ENCODE assay signal across 8 mouse cellular contexts in the genomic region with DNA sequence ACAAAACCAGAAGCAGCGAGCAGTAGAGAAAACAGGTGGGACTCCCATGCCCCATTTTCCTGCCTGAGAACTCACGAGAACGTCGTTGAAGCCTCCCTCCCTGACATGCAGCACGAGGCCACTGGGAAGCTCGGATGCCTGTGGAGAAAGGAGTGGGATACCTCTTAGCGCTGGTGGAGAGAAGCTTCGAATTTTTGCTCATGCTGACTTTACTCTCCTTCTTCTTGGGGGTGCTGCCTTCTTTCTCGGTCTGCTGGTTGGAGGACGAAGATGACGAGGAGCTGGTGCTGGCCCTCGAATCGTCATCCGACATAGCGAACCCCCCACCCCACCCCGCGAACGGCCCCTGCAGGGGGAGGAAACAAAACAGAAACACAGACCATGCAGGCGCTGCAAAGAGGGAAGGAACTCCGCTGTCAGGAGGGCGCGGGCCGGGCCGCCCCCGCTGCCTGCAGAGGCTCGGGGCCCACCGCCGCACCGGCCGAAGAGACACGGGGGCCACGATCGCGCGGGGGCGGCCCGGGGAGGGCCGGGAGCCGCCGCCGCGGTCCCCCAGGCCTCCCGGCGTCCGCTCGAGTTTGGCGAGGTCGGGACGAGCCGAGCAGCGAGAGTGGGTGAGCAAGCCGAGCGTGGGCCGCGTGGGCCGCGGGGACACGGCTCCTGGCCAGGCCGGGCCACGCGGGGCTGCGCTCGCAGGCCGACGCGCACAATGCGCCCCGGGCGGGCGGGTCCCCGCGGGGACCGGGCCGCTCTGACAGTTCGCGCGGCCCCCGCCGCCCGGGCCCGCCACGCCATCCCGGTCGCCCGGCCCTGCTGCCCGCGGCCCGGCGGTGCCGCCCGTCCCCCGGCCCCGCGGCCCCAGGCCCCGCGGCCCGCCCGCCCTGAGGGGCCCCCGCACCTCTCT. TPM values are rescaled to one million over a fixed set of nuclear protein-coding genes. Genes with fewer than 3 reads are reported as not detected.
A peak's percentile ranks its signal among the peaks of the same experiment; 100 is the strongest.
DNase-seq lines count a peak whose midpoint lies in the region; ATAC-seq lines count a peak whose summit lies in the region.

No protein-coding gene starts in this region.

- no peaks in the 10 kb centered on the region for H3K9me3 ChIP-seq in heart, embryonic 10.5 days
- H3K9me3 ChIP-seq in liver, embryonic 16.5 days (replicated peaks; ENCODE audit: control insufficient read depth, low read length), result no peaks in the 10 kb centered on the region
- no peaks in the 10 kb centered on the region for H3K9me3 ChIP-seq in neural tube, embryonic 12.5 days

- peak; percentile 48 for DNase-seq in 3T3-L1 (ENCODE audit: low read depth, low spot score)
- DNase-seq in R1 (ENCODE audit: low read depth, low spot score), result peak; percentile 47
- DNase-seq in embryo, embryonic 9.5 days (ENCODE audit: extremely low spot score), result peak; percentile 57
- DNase-seq in heart, embryonic 10.5 days (ENCODE audit: low spot score), result peak; percentile 76
- DNase-seq in kidney, postnatal 10 days, result peak; percentile 71
- peak; percentile 68 for DNase-seq in testis, postnatal 10 days (ENCODE audit: low spot score)

- peaks cover 5% of the 10 kb centered on the region; the same call in 1 of the 2 replicates for H3K36me3 ChIP-seq in heart, embryonic 10.5 days
- H3K36me3 ChIP-seq in liver, embryonic 16.5 days (ENCODE audit: control insufficient read depth, insufficient read depth), result no peaks in the 10 kb centered on the region
- 0 out of 2 replicates have a peak, but pooled peaks cover 3% of the 10 kb centered on the region for H3K36me3 ChIP-seq in neural tube, embryonic 12.5 days

- peak overlapping the region; percentile 87 for H3K4me2 ChIP-seq in liver, embryonic 16.5 days (ENCODE audit: low read depth, low read length)
- H3K4me2 ChIP-seq in neural tube, embryonic 12.5 days (replicated peaks), result peak overlapping the region; percentile 78

- H3K27ac ChIP-seq in heart, embryonic 10.5 days, result peak overlapping the region; percentile 95
- peak overlapping the region; percentile 32 for H3K27ac ChIP-seq in liver, embryonic 16.5 days (ENCODE audit: low read length)
- H3K27ac ChIP-seq in neural tube, embryonic 12.5 days, result peak overlapping the region; percentile 64

- H3K27me3 ChIP-seq in heart, embryonic 10.5 days (ENCODE audit: insufficient read depth, poor library complexity, severe bottlenecking), result no peaks in the 10 kb centered on the region
- H3K27me3 ChIP-seq in liver, embryonic 16.5 days (ENCODE audit: control insufficient read depth, insufficient read depth, low read depth, low read length), result peaks cover 2% of the 10 kb centered on the region; the same call in 1 of the 2 replicates
- no peaks in the 10 kb centered on the region for H3K27me3 ChIP-seq in neural tube, embryonic 12.5 days (replicated peaks)

- peak overlapping the region; percentile 82 for H3K9ac ChIP-seq in liver, embryonic 16.5 days (ENCODE audit: low read depth, low read length)
- peak overlapping the region; percentile 99 for H3K9ac ChIP-seq in neural tube, embryonic 12.5 days

- H3K4me3 ChIP-seq in heart, embryonic 10.5 days, result peak overlapping the region; percentile 93
- H3K4me3 ChIP-seq in liver, embryonic 16.5 days (ENCODE audit: low read depth, low read length), result peak overlapping the region; percentile 75
- peak overlapping the region; percentile 96 for H3K4me3 ChIP-seq in neural tube, embryonic 12.5 days

- ATAC-seq in liver, embryonic 16.5 days (ENCODE audit: low read depth), result peak; percentile 27; the same call in 1 of the 2 replicates
- peak; percentile 60 for ATAC-seq in neural tube, embryonic 12.5 days (ENCODE audit: low FRiP score, low read depth)

- WGBS in heart, embryonic 10.5 days, result under 1% methylated on average over 91 of the region's 99 CpGs
- WGBS in liver, embryonic 16.5 days (ENCODE audit: insufficient replicate concordance), result under 1% methylated on average over 46 of the region's 99 CpGs
- under 1% methylated on average over 77 of the region's 99 CpGs for WGBS in neural tube, embryonic 12.5 days

- H3K4me1 ChIP-seq in heart, embryonic 10.5 days, result peaks cover 22% of the 10 kb centered on the region
- peaks cover 8% of the 10 kb centered on the region; the same call in 1 of the 2 replicates for H3K4me1 ChIP-seq in liver, embryonic 16.5 days (ENCODE audit: control insufficient read depth, low read depth, low read length)
- peaks cover 27% of the 10 kb centered on the region for H3K4me1 ChIP-seq in neural tube, embryonic 12.5 days

RNA-seq across cellular contexts. Expression of a gene that starts 0.6 kb away (rescaled TPM):
- 63.9 and 107 TPM in 2 replicates for polyA plus RNA-seq in heart, embryonic 10.5 days (2016; fragmentation: Nextera tagmentation; extraction: Ambion mirVana)
- 27.4 and 27.7 TPM in 2 replicates for polyA plus RNA-seq in liver, embryonic 16.5 days (2015; fragmentation: Nextera tagmentation; extraction: Ambion mirVana)
- 197 and 200 TPM in 2 replicates for polyA plus RNA-seq in neural tube, embryonic 12.5 days (2016; fragmentation: Nextera tagmentation; extraction: Ambion mirVana)

RNA-seq across cellular contexts. Expression of a gene that starts 59.9 kb away (rescaled TPM):
- polyA plus RNA-seq in heart, embryonic 10.5 days (2016; fragmentation: Nextera tagmentation; extraction: Ambion mirVana), result 332 and 406 TPM in 2 replicates
- 191 and 222 TPM in 2 replicates for polyA plus RNA-seq in liver, embryonic 16.5 days (2015; fragmentation: Nextera tagmentation; extraction: Ambion mirVana)
- 347 and 356 TPM in 2 replicates for polyA plus RNA-seq in neural tube, embryonic 12.5 days (2016; fragmentation: Nextera tagmentation; extraction: Ambion mirVana)

Comparison
In these comparisons a context has a peak if more than half of its experiments do, and no peak if none do; other contexts are left out.
1. Peak in every context shown above with its lines: DNase-seq, ATAC-seq, H3K4me3 ChIP-seq and H3K27ac ChIP-seq.
2. H3K27ac ChIP-seq: peak in every context shown above with its lines; median percentile 95 in heart, embryonic 10.5 days; 64 in neural tube, embryonic 12.5 days; 32 in liver, embryonic 16.5 days.